Mouse (Mus musculus) layer of hippocampus, adult 2 months (tissue): ENCODE results near the gene Lrrc3b. TPM values are rescaled to one million over a fixed set of nuclear protein-coding genes. Genes with fewer than 3 reads are reported as not detected.

Source experiments
- DNase-seq, 2 experiments: peaks; one replicate each; pipeline ENCODE4 v3.0.0; 2022; ENCODE audit warnings: low spot score in 2 of 2
- H3K27ac ChIP-seq: fragments of 200-600 bp; 2 replicates; pipeline ENCODE4 v1.8.1; 2022
- H3K4me3 ChIP-seq: fragments of 200-600 bp; 2 replicates; pipeline ENCODE4 v1.8.1; 2022; ENCODE audit warnings: mild to moderate bottlenecking
- CTCF ChIP-seq: fragments of 200-600 bp; conservative IDR thresholded peaks from 2 replicates; pipeline ENCODE4 v1.8.1; 2022; ENCODE audit warnings: antibody characterized with exemption, mild to moderate bottlenecking, moderate library complexity
- total RNA-seq, 2 experiments: library from RNA; stranded (reverse); gene quantifications; 2 replicates each; pipeline ENCODE4 v1.2.3; 2021

Lrrc3b gene
- total RNA-seq, 2 experiments from 2014 or later = 8.3 to 9.7 TPM

DNA sequence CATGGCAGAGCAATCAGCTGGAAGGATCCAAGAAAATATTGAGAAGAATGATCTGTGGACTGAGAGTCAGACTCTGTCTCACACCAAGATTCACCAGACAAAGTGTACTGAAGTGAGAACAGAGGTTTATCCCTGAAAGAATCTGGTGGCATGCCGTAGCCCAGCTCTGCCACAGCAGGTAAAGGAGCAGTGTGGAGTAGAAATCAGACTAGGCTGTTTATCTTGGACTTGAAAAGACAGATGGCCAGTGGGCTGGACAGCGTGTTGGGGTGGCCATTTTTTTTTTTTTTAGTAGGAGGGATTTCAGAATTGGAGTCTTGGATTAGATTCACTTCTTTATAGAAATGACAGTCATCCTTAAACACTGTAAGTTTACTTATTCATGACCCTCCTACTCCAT is 61.4 kb downstream of the Lrrc3b start:
- TF ChIP-seq CTCF = peak; percentile 28; the same call in 1 of the 2 replicates
- DNase-seq = no peak
- Histone ChIP-seq H3K4me3 (no peak overlapping the region), H3K27ac (no peak overlapping the region)

DNA sequence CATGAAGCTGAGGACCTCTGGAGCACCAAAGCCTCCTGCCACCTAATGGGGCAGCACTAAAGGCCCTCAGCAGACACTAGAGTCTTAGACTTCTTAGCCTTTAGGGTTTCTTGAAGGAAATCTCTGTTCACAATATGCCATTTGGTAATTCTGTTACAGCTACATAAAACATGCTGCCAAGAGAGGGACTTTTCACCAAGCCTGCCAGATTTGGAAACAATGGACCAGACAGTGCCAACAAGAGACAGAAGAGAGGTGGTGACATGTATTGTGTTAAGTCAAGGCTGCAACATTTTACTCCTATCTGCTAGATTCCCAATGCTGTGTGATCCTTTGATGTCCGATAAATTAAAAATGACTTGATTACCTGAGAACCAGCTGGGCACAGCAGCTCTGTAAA is 62.0 kb downstream of the Lrrc3b start:
- TF ChIP-seq CTCF = no peak
- no peak for DNase-seq
- H3K27ac ChIP-seq = no peak overlapping the region
- no peak overlapping the region for H3K4me3 ChIP-seq

DNA sequence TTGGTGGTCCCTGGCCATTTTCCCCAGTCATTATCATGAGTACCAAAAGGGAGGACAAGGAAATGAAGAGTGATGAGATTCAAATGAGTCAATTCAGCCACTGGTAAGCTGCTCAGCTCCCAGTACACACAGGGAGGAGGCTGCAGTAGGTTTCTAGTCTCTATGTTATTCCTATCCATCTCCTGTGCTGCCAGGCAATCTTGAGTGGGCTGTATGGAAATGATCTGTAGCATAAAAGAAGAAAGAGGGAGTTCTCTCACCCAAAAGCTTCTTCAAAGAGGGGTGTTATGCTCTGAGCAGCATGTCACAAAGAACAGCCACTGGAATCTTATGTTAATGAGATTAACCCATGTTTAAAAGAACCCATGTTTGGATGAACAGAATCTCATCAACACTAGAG is 64.5 kb downstream of the Lrrc3b start:
- Histone ChIP-seq H3K27ac (no peak overlapping the region), H3K4me3 (no peak overlapping the region)
- no peak for DNase-seq
- no peak for TF ChIP-seq CTCF

DNA sequence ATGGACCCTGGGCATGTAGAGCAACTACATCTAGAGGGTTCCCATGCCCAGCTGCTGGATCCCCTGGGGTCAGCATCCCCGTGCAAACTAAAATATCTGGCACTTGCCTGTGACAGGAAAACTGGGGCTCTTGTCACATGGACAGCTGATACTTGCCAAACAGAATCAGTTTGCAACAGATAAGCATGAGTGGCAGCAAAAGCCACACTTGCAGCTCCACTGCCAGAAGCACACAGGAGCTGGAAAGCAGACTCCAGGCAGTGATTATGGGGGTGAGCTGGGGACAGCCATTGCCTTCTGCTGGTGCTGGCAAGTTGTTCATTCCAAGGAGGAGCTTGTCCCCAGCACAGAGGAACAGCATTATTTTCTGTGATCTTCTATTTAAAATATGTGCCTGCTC is 65.8 kb downstream of the Lrrc3b start:
- TF ChIP-seq CTCF = no peak
- peak overlapping the region; percentile 67 for H3K27ac ChIP-seq
- DNase-seq = peak; percentile 34 to 41
- no peak overlapping the region for H3K4me3 ChIP-seq

DNA sequence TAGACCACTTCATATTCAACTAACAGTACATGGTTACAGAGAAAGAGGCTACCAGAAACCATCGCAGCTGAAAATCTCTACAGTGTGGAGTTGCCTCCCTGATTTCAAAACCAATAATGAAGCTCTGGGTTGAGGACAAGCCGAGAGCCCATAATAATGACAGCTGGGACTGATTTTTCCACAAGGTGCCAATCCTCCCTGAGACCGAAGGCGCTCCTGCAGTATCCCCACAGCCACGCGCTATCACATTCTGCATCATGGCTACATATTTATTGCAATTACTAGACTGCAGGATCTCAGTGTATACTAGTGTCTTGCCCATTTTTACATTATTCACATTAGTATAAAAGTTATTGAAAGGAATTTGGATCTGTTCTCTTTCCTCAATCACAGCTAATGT is 73.7 kb downstream of the Lrrc3b start:
- Histone ChIP-seq H3K27ac (no peak overlapping the region), H3K4me3 (no peak overlapping the region)
- DNase-seq = no peak
- no peak for TF ChIP-seq CTCF

DNA sequence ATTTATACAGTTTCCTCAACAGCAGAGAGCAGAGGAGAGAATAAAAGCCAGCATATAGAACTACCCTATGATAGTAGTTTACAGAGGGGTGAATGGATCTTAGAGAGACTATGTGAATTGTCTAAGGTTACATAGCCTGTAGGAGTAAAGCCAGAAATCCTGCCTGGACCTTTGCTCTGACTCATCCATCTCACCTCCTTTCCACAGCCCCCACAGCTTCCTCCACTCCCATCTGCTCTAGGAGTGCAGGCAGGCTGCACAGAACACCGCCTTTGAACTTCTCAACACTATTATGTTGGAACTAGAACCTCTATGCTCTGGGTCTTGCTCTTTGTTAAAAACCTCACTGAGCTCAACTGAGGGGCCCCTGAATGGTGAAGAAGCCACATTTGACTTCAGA is 78.9 kb downstream of the Lrrc3b start:
- Histone ChIP-seq H3K4me3 (no peak overlapping the region), H3K27ac (peak overlapping the region; percentile 52)
- no peak for TF ChIP-seq CTCF
- no peak for DNase-seq

DNA sequence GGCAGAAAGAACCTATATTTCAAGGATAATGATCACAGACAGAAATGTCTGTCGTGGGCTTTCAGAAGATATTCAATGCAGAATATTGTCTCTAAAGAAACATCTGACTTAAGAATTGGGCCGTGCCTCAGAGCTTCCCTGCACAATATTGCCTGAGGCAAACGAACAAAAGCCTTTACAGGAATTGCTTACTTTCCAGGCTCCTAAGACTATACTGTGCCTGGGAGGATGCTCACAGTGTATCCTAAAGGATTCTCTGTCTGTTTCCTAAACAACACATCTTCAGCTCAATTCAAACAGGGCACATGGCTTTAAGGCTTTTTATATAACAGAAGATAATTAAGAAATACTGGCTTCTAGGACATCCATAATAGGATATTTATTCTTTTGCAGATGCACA is 79.7 kb downstream of the Lrrc3b start:
- H3K4me3 ChIP-seq = no peak overlapping the region
- H3K27ac ChIP-seq = no peak overlapping the region
- no peak for DNase-seq
- no peak for TF ChIP-seq CTCF

DNA sequence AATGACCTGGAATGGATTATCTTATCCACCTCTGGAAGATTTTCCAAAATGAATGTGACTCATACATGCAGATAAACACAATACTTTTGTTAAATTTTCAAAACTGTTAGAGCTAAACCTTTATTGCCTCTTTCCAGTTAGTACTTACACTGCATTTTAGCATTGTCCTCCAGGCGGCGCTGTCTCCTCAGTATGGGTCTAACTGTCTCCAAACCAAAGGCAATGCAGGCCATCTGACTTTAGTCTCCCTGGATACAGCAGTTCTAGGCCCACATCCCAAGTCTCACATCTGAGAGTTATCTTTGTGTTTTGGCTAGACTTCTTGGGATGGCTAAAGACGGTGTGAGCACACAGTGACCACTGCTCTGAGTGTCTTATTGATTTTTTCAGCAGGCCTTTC is 83.3 kb downstream of the Lrrc3b start:
- Histone ChIP-seq H3K27ac (no peak overlapping the region), H3K4me3 (no peak overlapping the region)
- TF ChIP-seq CTCF = peak; percentile 88
- DNase-seq = peak; percentile 61 to 81

DNA sequence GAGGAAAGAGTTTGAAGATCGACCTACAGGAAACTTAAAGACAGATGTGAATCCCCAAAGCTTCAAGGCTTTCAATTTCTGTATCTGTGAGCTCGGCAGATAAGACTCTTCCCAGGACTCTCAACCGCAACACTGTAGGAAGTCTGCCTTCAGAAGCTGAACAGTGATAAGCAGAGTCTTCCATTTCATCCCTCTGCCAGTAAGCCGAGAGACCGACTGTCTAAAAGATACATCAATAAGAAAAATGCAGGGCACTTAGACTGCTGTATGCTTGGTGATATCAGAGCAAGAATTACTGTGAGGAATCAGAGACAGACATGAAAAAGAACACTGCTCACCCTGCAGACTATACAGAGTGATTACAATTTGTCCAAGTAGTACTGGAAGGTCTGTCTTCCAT is 84.5 kb downstream of the Lrrc3b start:
- Histone ChIP-seq H3K27ac (no peak overlapping the region), H3K4me3 (no peak overlapping the region)
- no peak for TF ChIP-seq CTCF
- DNase-seq = no peak

DNA sequence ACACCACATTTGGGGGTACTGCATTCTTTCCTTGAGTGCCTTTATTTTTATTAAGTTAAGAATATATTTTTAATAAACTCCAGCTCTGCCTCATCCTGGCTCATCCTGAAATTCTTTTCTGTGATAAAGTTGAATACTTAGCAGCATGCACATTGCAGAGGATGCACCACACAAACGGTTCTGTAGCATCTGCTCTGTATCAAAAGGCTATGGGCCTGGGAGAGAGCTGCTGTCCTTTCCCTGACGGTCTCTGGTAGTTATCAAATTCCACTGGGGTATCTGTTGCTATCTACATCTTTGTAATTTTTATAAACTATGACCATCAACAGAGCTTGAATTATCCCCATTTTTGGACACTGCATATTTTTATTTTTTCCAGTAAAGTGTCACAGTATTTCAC is 105.7 kb downstream of the Lrrc3b start:
- DNase-seq = no peak
- TF ChIP-seq CTCF = no peak
- H3K27ac ChIP-seq = no peak overlapping the region
- no peak overlapping the region for H3K4me3 ChIP-seq

DNA sequence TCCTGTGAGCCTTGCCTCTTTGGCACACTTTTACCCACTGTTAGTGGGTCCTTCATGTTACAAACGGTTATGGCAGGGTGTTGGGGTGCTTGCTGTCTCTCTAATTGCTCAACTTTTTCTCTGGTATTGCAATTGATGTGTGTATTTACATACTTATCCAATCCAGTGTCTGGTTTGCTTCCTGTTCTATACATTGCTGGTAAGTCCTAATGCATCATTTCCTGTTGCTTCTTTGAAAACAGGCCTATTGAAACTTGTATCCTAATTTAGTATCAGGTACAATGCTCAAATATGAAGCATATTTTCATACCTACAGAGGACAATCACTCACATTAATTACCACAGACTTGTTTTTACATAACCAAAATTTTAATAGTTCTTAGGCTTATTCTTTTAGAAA is 107.4 kb downstream of the Lrrc3b start:
- TF ChIP-seq CTCF = no peak
- Histone ChIP-seq H3K27ac (no peak overlapping the region), H3K4me3 (no peak overlapping the region)
- no peak for DNase-seq

DNA sequence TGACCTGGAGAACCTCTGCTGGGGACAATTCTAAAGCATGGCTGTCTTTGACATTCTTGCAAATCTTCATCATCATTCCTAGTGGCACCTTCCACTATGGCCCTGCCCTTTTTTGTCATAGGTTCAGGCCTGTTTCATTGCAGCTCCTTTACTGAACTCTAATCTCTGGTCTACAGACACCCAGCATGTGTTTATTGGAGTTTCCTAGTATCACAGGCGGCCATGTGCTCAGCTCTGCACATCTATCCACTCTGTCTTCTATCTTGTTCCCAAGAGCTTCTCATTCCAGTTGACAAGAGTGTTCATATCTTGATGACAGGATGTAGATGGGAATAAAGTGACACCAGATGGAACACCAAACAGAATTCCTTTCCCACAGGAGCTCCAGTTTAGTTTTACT is 108.6 kb downstream of the Lrrc3b start:
- Histone ChIP-seq H3K27ac (no peak overlapping the region), H3K4me3 (no peak overlapping the region)
- no peak for DNase-seq
- TF ChIP-seq CTCF = no peak

DNA sequence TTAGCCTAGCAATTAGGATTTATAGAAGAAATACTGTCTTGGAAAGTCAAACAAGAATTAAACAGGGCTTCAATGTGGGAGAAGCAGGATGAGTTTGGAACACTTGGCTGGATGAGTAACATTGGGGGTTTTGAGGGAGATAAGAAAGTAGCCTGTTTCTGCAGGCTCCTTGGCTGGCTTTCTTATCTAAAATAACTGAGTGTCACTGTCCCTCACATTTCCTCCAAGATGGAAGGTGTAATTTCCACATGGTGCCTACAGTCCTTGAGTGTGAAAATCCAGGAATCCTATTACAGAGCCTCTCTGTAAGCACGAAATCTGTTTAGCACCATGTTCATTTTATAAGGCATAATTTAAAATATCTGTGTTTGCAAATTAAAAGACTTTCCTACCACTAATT is 112.9 kb downstream of the Lrrc3b start:
- no peak overlapping the region for H3K4me3 ChIP-seq
- H3K27ac ChIP-seq = no peak overlapping the region
- DNase-seq = no peak
- no peak for TF ChIP-seq CTCF

DNA sequence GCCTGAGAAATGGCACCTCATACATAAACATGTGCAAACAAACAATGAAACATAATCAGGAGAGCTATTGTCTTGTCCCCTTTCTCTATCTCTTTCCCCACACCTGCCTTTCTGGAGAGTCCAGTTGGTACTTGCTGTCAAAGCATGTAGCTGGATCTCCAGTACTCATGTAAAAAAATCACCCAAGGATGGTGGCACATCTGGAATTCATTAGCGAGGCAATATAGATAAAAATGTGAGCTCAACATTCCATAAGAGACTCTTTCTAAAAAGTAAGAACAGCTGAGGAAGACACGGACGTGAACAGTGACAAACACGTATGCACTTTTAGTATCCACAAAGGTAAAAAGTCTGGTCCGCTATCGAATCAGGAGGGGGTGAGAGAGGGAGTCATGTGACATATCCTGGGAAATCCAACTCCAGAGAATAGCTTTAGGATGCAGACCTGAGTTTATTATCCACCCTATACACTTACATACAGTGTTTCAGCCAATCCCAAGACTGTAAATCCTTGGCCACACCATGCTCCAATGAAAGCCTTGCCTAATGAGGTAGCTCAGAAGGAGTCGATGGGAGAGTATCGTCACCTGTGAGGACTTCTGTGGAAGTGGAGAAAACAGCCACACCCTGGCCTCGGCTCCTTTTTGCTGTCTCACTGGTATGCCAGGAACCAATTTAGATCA is 116.2 kb downstream of the Lrrc3b start:
- Histone ChIP-seq H3K27ac (no peak overlapping the region), H3K4me3 (no peak overlapping the region)
- TF ChIP-seq CTCF = no peak
- DNase-seq = no peak
